Mouse (Mus musculus) adrenal gland, adult 2 months (tissue): ENCODE measurements around the gene Vmn1r203. TPM values are rescaled to one million over a fixed set of nuclear protein-coding genes. Genes with fewer than 3 reads are reported as not detected.
"Not testable (repeated sequence)": the region's sequence is repeated elsewhere in the genome, so short reads cannot be mapped to it uniquely, and the experiment has no call there.

ENCODE experiments used
- DNase-seq: peaks from one replicate; pipeline ENCODE4 v3.0.0; 2021
- long read RNA-seq: library from polyadenylated mRNA; stranded (forward); transcript quantifications from one replicate; pipeline ENCODE4 v2.0.0, GENCODE M21; 2021
- polyA plus RNA-seq: library from polyadenylated mRNA; depleted of rRNA; stranded (reverse); fragments of >200 nt; gene quantifications from 2 replicates; pipeline ENCODE4 v1.2.3, GENCODE M21; 2012; rRNA removed
- total RNA-seq, 2 experiments: library from RNA; stranded (reverse); gene quantifications; 2 replicates each; pipeline ENCODE4 v1.2.3; 2021

Gene Vmn1r203
- total RNA-seq, result not detected
- not detected in 2 replicates for polyA plus RNA-seq
- long read RNA-seq, result 0 reads

- DNase-seq, result no peak
These were observed at the start of gene Vmn1r203 for GRCm38 (mm10) chr13:22517814-22518213. Gene Vmn1r203 (plus strand): TSS chr13:22518114.

- DNase-seq, result no peak
These were observed 46.3 kb upstream of the Vmn1r203 start, which contains the start of gene Vmn1r201 for GRCm38 (mm10) chr13:22471623-22472022. Gene Vmn1r201 (plus strand): TSS chr13:22471923.

GRCm38 (mm10) chr13:22502431-22502830 lies 15.5 kb upstream of the Vmn1r203 start:
- DNase-seq, result no peak

GRCm38 (mm10) chr13:22505281-22505680 lies 12.6 kb upstream of the Vmn1r203 start, which contains the start of gene Vmn1r202:
Gene Vmn1r202 (minus strand): TSS chr13:22505381.
- no peak for DNase-seq

GRCm38 (mm10) chr13:22552898-22553297 lies 35.0 kb downstream of the Vmn1r203 start, which contains the start of gene Vmn1r204:
Gene Vmn1r204 (plus strand): TSS chr13:22553198.
- not testable (repeated sequence) for DNase-seq

DNA sequence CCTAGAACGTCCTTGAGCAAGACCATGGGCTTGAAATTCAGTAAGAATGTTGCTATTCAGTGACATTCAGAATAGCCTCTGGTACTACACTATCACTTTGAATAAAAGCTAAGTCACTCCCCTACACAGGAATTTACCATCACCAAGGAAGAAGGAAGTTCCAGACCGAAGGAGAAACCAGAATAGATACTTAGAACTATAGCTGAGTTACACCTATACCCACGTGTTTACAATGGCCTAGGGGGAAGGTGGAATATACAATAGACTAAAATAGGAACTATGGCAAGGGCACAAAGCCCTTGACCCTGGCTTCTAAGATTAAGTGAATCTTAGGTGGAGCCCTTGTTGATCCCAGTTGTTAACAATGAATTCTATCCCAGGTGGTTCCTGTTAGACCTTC lies 57.0 kb downstream of the Vmn1r203 start:
- DNase-seq, result not testable (repeated sequence)

Other genes with a start within 250 kb of the Vmn1r203 start
- not detected for gene Vmn1r195, start 247.6 kb upstream of the Vmn1r203 start, total RNA-seq
- gene Vmn1r195, start 247.6 kb upstream of the Vmn1r203 start, polyA plus RNA-seq, result not detected in 2 replicates
- not detected for gene Vmn1r196, start 228.2 kb upstream of the Vmn1r203 start, total RNA-seq
- gene Vmn1r196, start 228.2 kb upstream of the Vmn1r203 start, polyA plus RNA-seq, result not detected in 2 replicates
- not detected for gene Vmn1r197, start 193.5 kb upstream of the Vmn1r203 start, total RNA-seq
- gene Vmn1r197, start 193.5 kb upstream of the Vmn1r203 start, polyA plus RNA-seq, result not detected in 2 replicates
- gene Vmn1r198, start 167.8 kb upstream of the Vmn1r203 start, total RNA-seq, result not detected
- not detected in 2 replicates for gene Vmn1r198, start 167.8 kb upstream of the Vmn1r203 start, polyA plus RNA-seq
- gene Vmn1r199, start 138.3 kb upstream of the Vmn1r203 start, total RNA-seq, result not detected
- gene Vmn1r199, start 138.3 kb upstream of the Vmn1r203 start, polyA plus RNA-seq, result not detected in 2 replicates
- not detected for gene Vmn1r200, start 127.7 kb upstream of the Vmn1r203 start, total RNA-seq
- not detected in 2 replicates for gene Vmn1r200, start 127.7 kb upstream of the Vmn1r203 start, polyA plus RNA-seq
- not detected for gene Vmn1r201, start 46.2 kb upstream of the Vmn1r203 start, total RNA-seq
- not detected in 2 replicates for gene Vmn1r201, start 46.2 kb upstream of the Vmn1r203 start, polyA plus RNA-seq
- gene Vmn1r202, start 12.7 kb upstream of the Vmn1r203 start, total RNA-seq, result not detected
- gene Vmn1r202, start 12.7 kb upstream of the Vmn1r203 start, polyA plus RNA-seq, result not detected in 2 replicates
- not detected for gene Vmn1r204, start 35.1 kb downstream of the Vmn1r203 start, total RNA-seq
- gene Vmn1r204, start 35.1 kb downstream of the Vmn1r203 start, polyA plus RNA-seq, result not detected in 2 replicates
- not detected for gene Vmn1r205, start 74.9 kb downstream of the Vmn1r203 start, total RNA-seq
- not detected in 2 replicates for gene Vmn1r205, start 74.9 kb downstream of the Vmn1r203 start, polyA plus RNA-seq
- not detected for gene Vmn1r206, start 106.1 kb downstream of the Vmn1r203 start, total RNA-seq
- gene Vmn1r206, start 106.1 kb downstream of the Vmn1r203 start, polyA plus RNA-seq, result not detected in 2 replicates
- not detected for gene Vmn1r207-ps, start 211.5 kb downstream of the Vmn1r203 start, total RNA-seq
- not detected in 2 replicates for gene Vmn1r207-ps, start 211.5 kb downstream of the Vmn1r203 start, polyA plus RNA-seq